Comparison of ENCODE assay signal across 16 mouse cellular contexts in genomic region chr14:52451138-52451537, GRCm38 (mm10). TPM values are rescaled to one million over a fixed set of nuclear protein-coding genes. Genes with fewer than 3 reads are reported as not detected.
DNase-seq lines count a peak whose midpoint lies in the region; ATAC-seq and TF ChIP-seq lines count a peak whose summit lies in the region.
"Had no signal": no experiment of that assay in that cellular context is flagged by ENCODE, and none has a peak within 500 bp of the region (broad histone marks: within the 10 kb centered on the region; RNA-seq: fewer than 3 reads in every experiment).

No protein-coding gene starts in this region.

- 93% methylated on average over 8 of the region's 8 CpGs for WGBS in hindbrain, postnatal 0 days

- H3K9me3 ChIP-seq in hindbrain, postnatal 0 days (ENCODE audit: low read length): no peaks in the 10 kb centered on the region
- H3K9me3 ChIP-seq: forebrain, embryonic 15.5 days; hindbrain, embryonic 12.5 days had no signal

- H3K9ac ChIP-seq in hindbrain, postnatal 0 days (replicated peaks; ENCODE audit: low read length): no peak overlapping the region
- H3K9ac ChIP-seq: forebrain, embryonic 15.5 days; heart, embryonic 12.5 days; hindbrain, embryonic 12.5 days had no signal

- peak; percentile 100 for ATAC-seq in megakaryocyte progenitor cell, adult 5-6 weeks (replicated peaks; ENCODE audit: poor library complexity)
- ATAC-seq in hindbrain, postnatal 0 days: no peak
- ATAC-seq: forebrain, embryonic 15.5 days had no signal

- H3K27me3 ChIP-seq in hindbrain, postnatal 0 days (ENCODE audit: insufficient read depth, low read length): no peaks in the 10 kb centered on the region
- H3K27me3 ChIP-seq: forebrain, embryonic 15.5 days; heart, embryonic 12.5 days; hindbrain, embryonic 12.5 days had no signal

- H3K36me3 ChIP-seq in hindbrain, postnatal 0 days (ENCODE audit: insufficient read depth, low read length): no peaks in the 10 kb centered on the region
- H3K36me3 ChIP-seq: forebrain, embryonic 15.5 days; heart, embryonic 12.5 days; hindbrain, embryonic 12.5 days had no signal

- no peak for TF ChIP-seq CTCF in hindbrain, postnatal 0 days (IDR thresholded peaks at IDR 0.05; ENCODE audit: low read depth)

- no peaks in the 10 kb centered on the region for H3K4me1 ChIP-seq in hindbrain, postnatal 0 days (ENCODE audit: insufficient read depth, low read length)
- H3K4me1 ChIP-seq: forebrain, embryonic 15.5 days; heart, embryonic 12.5 days; hindbrain, embryonic 12.5 days had no signal

- peak; percentile 28 for DNase-seq in CD4-positive, CD25-positive, alpha-beta regulatory T cell, adult 2 months (ENCODE audit: low read depth, low spot score)
- peak; percentile 96 for DNase-seq in MEL-GATA-1-ER (ENCODE audit: extremely low read depth, low read depth)
- DNase-seq in thymus, postnatal 14 days: peak; percentile 31
- no peak for DNase-seq in cerebellum, adult 8-10 months
- no peak for DNase-seq in adrenal gland, postnatal 4 days (ENCODE audit: low spot score in 2 of 2)
- DNase-seq in hindbrain, postnatal 0 days (ENCODE audit: low spot score): no peak
- DNase-seq: kidney, adult 8-10 months; left cerebral cortex, postnatal 4 days had no signal

- H3K4me3 ChIP-seq in hindbrain, postnatal 0 days (ENCODE audit: low read length): no peak overlapping the region
- H3K4me3 ChIP-seq: forebrain, embryonic 15.5 days; heart, embryonic 12.5 days; hindbrain, embryonic 12.5 days had no signal

- no peak overlapping the region for H3K27ac ChIP-seq in hindbrain, postnatal 0 days
- H3K27ac ChIP-seq: forebrain, embryonic 15.5 days; hindbrain, embryonic 12.5 days had no signal

- no peak overlapping the region for H3K4me2 ChIP-seq in hindbrain, postnatal 0 days (ENCODE audit: low read depth, low read length)
- H3K4me2 ChIP-seq: forebrain, embryonic 15.5 days; heart, embryonic 12.5 days; hindbrain, embryonic 12.5 days had no signal

RNA-seq across cellular contexts. Expression of gene Olfr1509, which starts 8.3 kb away (rescaled TPM):
- total RNA-seq in megakaryocyte progenitor cell, adult 5-6 weeks (2015): not detected in 2 replicates
- total RNA-seq in megakaryocyte progenitor cell, adult 5-6 weeks (2017): not detected in 2 replicates
- total RNA-seq in adrenal gland, postnatal 4 days (2021): not detected
- not detected in 2 replicates for total RNA-seq in hindbrain, postnatal 0 days (2014; rRNA removed)
- polyA plus RNA-seq in hindbrain, postnatal 0 days (2015; fragmentation: Nextera tagmentation; extraction: Ambion mirVana): not detected in 2 replicates
- total RNA-seq: gastrocnemius, adult 8-10 months; layer of hippocampus, postnatal 10 days; left cerebral cortex, postnatal 4 days had no signal
- polyA plus RNA-seq: forebrain, embryonic 15.5 days; heart, embryonic 12.5 days; hindbrain, embryonic 12.5 days; liver, embryonic 16.5 days; small intestine, adult 2 months had no signal

RNA-seq across cellular contexts. Expression of gene Olfr1508, which starts 16.2 kb away (rescaled TPM):
- total RNA-seq in megakaryocyte progenitor cell, adult 5-6 weeks (2015): not detected in 2 replicates
- not detected in 2 replicates for total RNA-seq in megakaryocyte progenitor cell, adult 5-6 weeks (2017)
- total RNA-seq in adrenal gland, postnatal 4 days (2021): not detected
- total RNA-seq in hindbrain, postnatal 0 days (2014; rRNA removed): not detected in 2 replicates
- polyA plus RNA-seq in hindbrain, postnatal 0 days (2015; fragmentation: Nextera tagmentation; extraction: Ambion mirVana): not detected in 2 replicates
- total RNA-seq: gastrocnemius, adult 8-10 months; layer of hippocampus, postnatal 10 days; left cerebral cortex, postnatal 4 days had no signal
- polyA plus RNA-seq: forebrain, embryonic 15.5 days; heart, embryonic 12.5 days; hindbrain, embryonic 12.5 days; liver, embryonic 16.5 days; small intestine, adult 2 months had no signal

RNA-seq across cellular contexts. Expression of gene Olfr1510, which starts 37.0 kb away (rescaled TPM):
- not detected in 2 replicates for total RNA-seq in megakaryocyte progenitor cell, adult 5-6 weeks (2015)
- not detected in 2 replicates for total RNA-seq in megakaryocyte progenitor cell, adult 5-6 weeks (2017)
- total RNA-seq in adrenal gland, postnatal 4 days (2021): not detected
- not detected in 2 replicates for total RNA-seq in hindbrain, postnatal 0 days (2014; rRNA removed)
- polyA plus RNA-seq in hindbrain, postnatal 0 days (2015; fragmentation: Nextera tagmentation; extraction: Ambion mirVana): not detected in 2 replicates
- total RNA-seq: gastrocnemius, adult 8-10 months; layer of hippocampus, postnatal 10 days; left cerebral cortex, postnatal 4 days had no signal
- polyA plus RNA-seq: forebrain, embryonic 15.5 days; heart, embryonic 12.5 days; hindbrain, embryonic 12.5 days; liver, embryonic 16.5 days; small intestine, adult 2 months had no signal

RNA-seq across cellular contexts. Expression of gene Olfr1507, which starts 44.4 kb away (rescaled TPM):
- not detected in 2 replicates for total RNA-seq in megakaryocyte progenitor cell, adult 5-6 weeks (2015)
- not detected in 2 replicates for total RNA-seq in megakaryocyte progenitor cell, adult 5-6 weeks (2017)
- total RNA-seq in adrenal gland, postnatal 4 days (2021): not detected
- total RNA-seq in hindbrain, postnatal 0 days (2014; rRNA removed): not detected in 2 replicates
- polyA plus RNA-seq in hindbrain, postnatal 0 days (2015; fragmentation: Nextera tagmentation; extraction: Ambion mirVana): not detected in 2 replicates
- total RNA-seq: gastrocnemius, adult 8-10 months; layer of hippocampus, postnatal 10 days; left cerebral cortex, postnatal 4 days had no signal
- polyA plus RNA-seq: forebrain, embryonic 15.5 days; heart, embryonic 12.5 days; hindbrain, embryonic 12.5 days; liver, embryonic 16.5 days; small intestine, adult 2 months had no signal

RNA-seq across cellular contexts. Expression of gene Olfr1511, which starts 54.0 kb away (rescaled TPM):
- total RNA-seq in megakaryocyte progenitor cell, adult 5-6 weeks (2015): not detected in 2 replicates
- total RNA-seq in megakaryocyte progenitor cell, adult 5-6 weeks (2017): not detected in 2 replicates
- not detected for total RNA-seq in adrenal gland, postnatal 4 days (2021)
- total RNA-seq in hindbrain, postnatal 0 days (2014; rRNA removed): not detected in 2 replicates
- 0.20 and 0.23 TPM in 2 replicates for polyA plus RNA-seq in hindbrain, postnatal 0 days (2015; fragmentation: Nextera tagmentation; extraction: Ambion mirVana)
- total RNA-seq: gastrocnemius, adult 8-10 months; layer of hippocampus, postnatal 10 days; left cerebral cortex, postnatal 4 days had no signal
- polyA plus RNA-seq: forebrain, embryonic 15.5 days; heart, embryonic 12.5 days; hindbrain, embryonic 12.5 days; liver, embryonic 16.5 days; small intestine, adult 2 months had no signal

Comparison
In these comparisons a context has a peak if more than half of its experiments do, and no peak if none do; other contexts are left out.
1. DNase-seq: peak in CD4-positive, CD25-positive, alpha-beta regulatory T cell, adult 2 months (single experiment), MEL-GATA-1-ER (single experiment) and thymus, postnatal 14 days (single experiment); none in cerebellum, adult 8-10 months (single experiment), adrenal gland, postnatal 4 days (0 of 2) and hindbrain, postnatal 0 days (single experiment).